Mouse (Mus musculus): Measurements from ENCODE around the gene Ubap1l. TPM values are rescaled to one million over a fixed set of nuclear protein-coding genes. Genes with fewer than 3 reads are reported as not detected.

The Ubap1l gene
- polyA plus RNA-seq, 1 experiment: 0.77 TPM

DNA sequence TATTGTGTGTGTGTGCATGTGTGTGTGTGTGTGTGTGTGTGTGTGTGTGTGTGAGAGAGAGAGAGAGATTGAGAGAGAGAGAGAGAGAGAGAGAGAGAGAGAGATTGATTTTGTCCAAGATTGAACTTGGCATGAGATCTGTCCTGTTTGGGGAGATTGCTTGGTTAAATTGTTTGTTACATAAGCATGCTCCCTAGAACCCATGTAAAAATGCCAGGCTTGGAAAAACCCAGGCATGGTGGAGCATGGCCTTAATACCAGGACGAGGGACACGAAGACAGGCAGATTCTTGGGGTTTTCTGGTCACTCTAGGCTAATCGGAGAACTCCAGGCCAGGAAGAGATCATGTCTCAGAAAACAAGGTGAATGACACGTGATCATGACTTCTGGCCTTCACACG, 67.2 kb downstream of the Ubap1l start:
- no peak overlapping the region for H3K27ac ChIP-seq (ENCODE audit: control insufficient read depth, insufficient read depth, low read depth, low read length)
- no peak overlapping the region for H3K4me3 ChIP-seq (ENCODE audit: control insufficient read depth, low read depth, low read length)
- TF ChIP-seq CTCF (IDR thresholded peaks at IDR 0.05; ENCODE audit: control insufficient read depth, insufficient read depth, insufficient replicate concordance, low read depth, low read length) (no peak), POLR2A (IDR thresholded peaks at IDR 0.05; ENCODE audit: control insufficient read depth, low read depth, low read length) (no peak)

More for the DNA sequence above, 67.2 kb downstream of the Ubap1l start:
- H3K4me1 ChIP-seq (ENCODE audit: control insufficient read depth, insufficient read depth, low read length): no peaks in the 10 kb centered on the region
- H3K36me3 ChIP-seq (ENCODE audit: control insufficient read depth, insufficient read depth, low read length): no peaks in the 10 kb centered on the region
- no peaks in the 10 kb centered on the region for H3K27me3 ChIP-seq (ENCODE audit: control insufficient read depth, insufficient read depth, low read length)

Other genes with a start within 250 kb of the Ubap1l start
- gene Igdcc3, start 219.9 kb upstream of the Ubap1l start, polyA plus RNA-seq (2012; rRNA removed): 0.27 and 0.36 TPM in 2 replicates
- gene Parp16, start 165.7 kb upstream of the Ubap1l start, polyA plus RNA-seq (2012; rRNA removed): 2.2 and 2.3 TPM in 2 replicates
- gene Cilp, start 95.9 kb upstream of the Ubap1l start, polyA plus RNA-seq (2012; rRNA removed): 0.26 and 0.33 TPM in 2 replicates
- 45.4 and 50.4 TPM in 2 replicates for gene Clpx, start 66.8 kb upstream of the Ubap1l start, polyA plus RNA-seq (2012; rRNA removed)
- 10.4 and 10.9 TPM in 2 replicates for gene Pdcd7, start 14.9 kb upstream of the Ubap1l start, polyA plus RNA-seq (2012; rRNA removed)
- 0.18 and 0.23 TPM in 2 replicates for gene Kbtbd13, start 30.6 kb downstream of the Ubap1l start, polyA plus RNA-seq (2012; rRNA removed)
- 5.5 and 6.6 TPM in 2 replicates for gene Rasl12, start 37.5 kb downstream of the Ubap1l start, polyA plus RNA-seq (2012; rRNA removed)
- gene Slc51b, start 61.9 kb downstream of the Ubap1l start, polyA plus RNA-seq (2012; rRNA removed): not detected in 2 replicates
- gene Mtfmt, start 74.7 kb downstream of the Ubap1l start, polyA plus RNA-seq (2012; rRNA removed): 6.1 and 7.4 TPM in 2 replicates
- 10.1 and 10.8 TPM in 2 replicates for gene Spg21, start 99.9 kb downstream of the Ubap1l start, polyA plus RNA-seq (2012; rRNA removed)
- gene Ankdd1a, start 159.2 kb downstream of the Ubap1l start, polyA plus RNA-seq (2012; rRNA removed): not detected in 2 replicates
- 67.0 and 72.5 TPM in 2 replicates for gene Plekho2, start 219.0 kb downstream of the Ubap1l start, polyA plus RNA-seq (2012; rRNA removed)
- gene Pif1, start 226.1 kb downstream of the Ubap1l start, polyA plus RNA-seq (2012; rRNA removed): 0.40 and 0.79 TPM in 2 replicates